Mouse (Mus musculus) MEL (cell line): ENCODE data around the gene Ncmap. TPM values are rescaled to one million over a fixed set of nuclear protein-coding genes. Genes with fewer than 3 reads are reported as not detected.

Experiments used
- DNase-seq: peaks from one replicate; pipeline ENCODE4 v3.0.0; 2011; ENCODE audit warnings: low read depth, low spot score
- H3K27ac ChIP-seq: 2 replicates; pipeline ENCODE4 v1.5.1; 2012; ENCODE audit warnings: low read depth, mild to moderate bottlenecking, control low read depth, low read length, moderate library complexity; ENCODE audit not compliant: control insufficient read depth
- H3K27me3 ChIP-seq, 2 experiments: fragments of 150-350 bp in 1 of 2; sonication (generic) in 1 of 2; 2 replicates each; pipeline ENCODE4 v1.6.1; 2012; ENCODE audit warnings: low read length in 2 of 2, mild to moderate bottlenecking in 2 of 2, improper control_type of control experiment in 1 of 2, moderate library complexity in 1 of 2; ENCODE audit not compliant: insufficient read depth in 2 of 2, control insufficient read depth in 1 of 2
- H3K36me3 ChIP-seq, 2 experiments: 2 replicates each; pipeline ENCODE4 v1.6.1; 2012 to 2014; ENCODE audit warnings: low read length in 2 of 2, improper control_type of control experiment in 1 of 2, inconsistent platforms in 1 of 2, mild to moderate bottlenecking in 1 of 2; ENCODE audit not compliant: insufficient read depth in 2 of 2, control insufficient read depth in 1 of 2
- H3K4me1 ChIP-seq, 2 experiments: fragments of 150-350 bp in 1 of 2; sonication (generic) in 1 of 2; 2 replicates each; pipeline ENCODE4 v1.6.1; 2012; ENCODE audit warnings: low read length in 2 of 2, improper control_type of control experiment in 1 of 2, mild to moderate bottlenecking in 1 of 2; ENCODE audit not compliant: insufficient read depth in 2 of 2, control insufficient read depth in 1 of 2
- H3K4me3 ChIP-seq, 2 experiments: fragments of 150-350 bp in 1 of 2; sonication (generic) in 1 of 2; 2 replicates each; pipeline ENCODE4 v1.5.1; 2012; ENCODE audit warnings: low read depth in 2 of 2, low read length in 2 of 2, mild to moderate bottlenecking in 2 of 2, moderate library complexity in 2 of 2, control low read depth in 1 of 2, improper control_type of control experiment in 1 of 2; ENCODE audit not compliant: control insufficient read depth in 1 of 2, insufficient read depth in 1 of 2
- H3K79me2 ChIP-seq: 2 replicates; pipeline ENCODE4 v1.6.1; 2012; ENCODE audit warnings: mild to moderate bottlenecking, low read length, moderate library complexity; ENCODE audit not compliant: control insufficient read depth, poor library complexity, insufficient read depth
- H3K9ac ChIP-seq: 2 replicates; pipeline ENCODE4 v1.6.1; 2012; ENCODE audit warnings: low read depth, mild to moderate bottlenecking, control low read depth, low read length, moderate library complexity; ENCODE audit not compliant: control insufficient read depth, poor library complexity, severe bottlenecking
- H3K9me3 ChIP-seq: fragments of 150-350 bp; sonication (generic); replicated peaks from 2 replicates; pipeline ENCODE4 v1.6.1; 2012; ENCODE audit warnings: mild to moderate bottlenecking, low read length, improper control_type of control experiment, moderate library complexity; ENCODE audit not compliant: insufficient read depth
- BHLHE40 ChIP-seq: IDR thresholded peaks from 2 replicates; pipeline ENCODE4 v1.6.1; 2012; ENCODE audit warnings: low read depth, mild to moderate bottlenecking, inconsistent platforms, low read length, improper control_type of control experiment, borderline replicate concordance
- CHD1 ChIP-seq: IDR thresholded peaks from 2 replicates; pipeline ENCODE4 v1.6.1; 2012; ENCODE audit warnings: low read depth, mild to moderate bottlenecking, inconsistent platforms, low read length, improper control_type of control experiment
- CTCF ChIP-seq, 3 experiments: IDR thresholded peaks in 2 of 3; conservative IDR thresholded peaks in 1 of 3; 2 replicates each; pipeline ENCODE4 v1.5.1; 2011 to 2012; ENCODE audit warnings: low read length in 3 of 3, low read depth in 2 of 3, mild to moderate bottlenecking in 2 of 3, improper control_type of control experiment in 1 of 3, inconsistent platforms in 1 of 3, mixed read lengths in 1 of 3, moderate library complexity in 1 of 3; ENCODE audit not compliant: control insufficient read depth in 1 of 3, insufficient read depth in 1 of 3, poor library complexity in 1 of 3, severe bottlenecking in 1 of 3
- E2F4 ChIP-seq: IDR thresholded peaks from 2 replicates; pipeline ENCODE4 v1.6.1; 2011; ENCODE audit warnings: low read depth, low read length, improper control_type of control experiment, borderline replicate concordance
- ELF1 ChIP-seq: IDR thresholded peaks from 2 replicates; pipeline ENCODE4 v1.6.1; 2014; ENCODE audit warnings: low read depth, mild to moderate bottlenecking, inconsistent platforms, low read length, improper control_type of control experiment, moderate library complexity
- ETS1 ChIP-seq: IDR thresholded peaks from 2 replicates; pipeline ENCODE4 v1.6.1; 2012; ENCODE audit warnings: low read depth, mild to moderate bottlenecking, inconsistent platforms, low read length, improper control_type of control experiment, moderate library complexity
- GATA1 ChIP-seq: IDR thresholded peaks from 2 replicates; pipeline ENCODE4 v1.6.1; 2011; ENCODE audit warnings: low read depth, low read length, improper control_type of control experiment
- JUND ChIP-seq: IDR thresholded peaks from 2 replicates; pipeline ENCODE4 v1.6.1; 2011; ENCODE audit warnings: low read depth, mild to moderate bottlenecking, improper control_type of control experiment, low read length
- MAFK ChIP-seq: IDR thresholded peaks from 2 replicates; pipeline ENCODE4 v1.6.1; 2011; ENCODE audit warnings: low read depth, mild to moderate bottlenecking, low read length, improper control_type of control experiment, borderline replicate concordance
- MAX ChIP-seq: IDR thresholded peaks from 2 replicates; pipeline ENCODE4 v1.6.1; 2011; ENCODE audit warnings: low read length, improper control_type of control experiment
- MAZ ChIP-seq: IDR thresholded peaks from 2 replicates; pipeline ENCODE4 v1.6.1; 2012; ENCODE audit warnings: low read depth, mild to moderate bottlenecking, inconsistent platforms, low read length, improper control_type of control experiment
- MEF2A ChIP-seq: IDR thresholded peaks from 2 replicates; pipeline ENCODE4 v1.6.1; 2014; ENCODE audit warnings: low read depth, mild to moderate bottlenecking, inconsistent platforms, low read length, improper control_type of control experiment; ENCODE audit not compliant: poor library complexity, insufficient replicate concordance, severe bottlenecking; ENCODE audit errors: extremely low read depth
- MXI1 ChIP-seq: IDR thresholded peaks from 2 replicates; pipeline ENCODE4 v1.6.1; 2011; ENCODE audit warnings: mild to moderate bottlenecking, low read depth, low read length, improper control_type of control experiment
- NRF1 ChIP-seq: IDR thresholded peaks from 2 replicates; pipeline ENCODE4 v1.6.1; 2014; ENCODE audit warnings: low read depth, mild to moderate bottlenecking, inconsistent platforms, low read length, improper control_type of control experiment, moderate library complexity; ENCODE audit not compliant: poor library complexity, insufficient read depth, severe bottlenecking
- POLR2AphosphoS2 ChIP-seq: IDR thresholded peaks from 2 replicates; pipeline ENCODE4 v1.6.1; 2011; ENCODE audit warnings: low read length, improper control_type of control experiment
- POLR2AphosphoS5 ChIP-seq: IDR thresholded peaks from 2 replicates; pipeline ENCODE4 v1.6.1; 2012; ENCODE audit warnings: low read depth, borderline replicate concordance, mild to moderate bottlenecking, inconsistent platforms, low read length, moderate library complexity, mixed read lengths
- RAD21 ChIP-seq: IDR thresholded peaks from 2 replicates; pipeline ENCODE4 v1.6.1; 2011; ENCODE audit warnings: mild to moderate bottlenecking, low read depth, low read length, improper control_type of control experiment
- RCOR1 ChIP-seq: IDR thresholded peaks from 2 replicates; pipeline ENCODE4 v1.6.1; 2012; ENCODE audit warnings: low read depth, mild to moderate bottlenecking, inconsistent platforms, low read length, improper control_type of control experiment
- SIN3A ChIP-seq: IDR thresholded peaks from 2 replicates; pipeline ENCODE4 v1.6.1; 2012; ENCODE audit warnings: low read length, improper control_type of control experiment, inconsistent platforms
- SMC3 ChIP-seq: IDR thresholded peaks from 2 replicates; pipeline ENCODE4 v1.6.1; 2011; ENCODE audit warnings: low read depth, low read length, improper control_type of control experiment
- TAL1 ChIP-seq: IDR thresholded peaks from 2 replicates; pipeline ENCODE4 v1.6.1; 2012; ENCODE audit warnings: mild to moderate bottlenecking, inconsistent platforms, low read length, moderate library complexity, mixed read lengths
- TBP ChIP-seq: IDR thresholded peaks from 2 replicates; pipeline ENCODE4 v1.8.0; 2011; ENCODE audit warnings: low read depth, low read length, improper control_type of control experiment
- TCF12 ChIP-seq: IDR thresholded peaks from 2 replicates; pipeline ENCODE4 v1.6.1; 2014; ENCODE audit warnings: low read depth, mild to moderate bottlenecking, inconsistent platforms, low read length, improper control_type of control experiment, moderate library complexity
- UBTF ChIP-seq: IDR thresholded peaks from 2 replicates; pipeline ENCODE4 v1.6.1; 2012; ENCODE audit warnings: low read depth, mild to moderate bottlenecking, inconsistent platforms, low read length, improper control_type of control experiment, moderate library complexity, borderline replicate concordance; ENCODE audit not compliant: insufficient read depth
- USF1 ChIP-seq: IDR thresholded peaks from 2 replicates; pipeline ENCODE4 v1.6.1; 2014; ENCODE audit warnings: low read depth, mild to moderate bottlenecking, inconsistent platforms, low read length, improper control_type of control experiment, moderate library complexity
- USF2 ChIP-seq, 2 experiments: IDR thresholded peaks; 2 replicates each; pipeline ENCODE4 v1.6.1; 2011 to 2012; ENCODE audit warnings: improper control_type of control experiment in 2 of 2, low read length in 2 of 2, borderline replicate concordance in 1 of 2, inconsistent platforms in 1 of 2, low read depth in 1 of 2, mild to moderate bottlenecking in 1 of 2; ENCODE audit not compliant: insufficient read depth in 1 of 2
- ZKSCAN1 ChIP-seq: IDR thresholded peaks from 2 replicates; pipeline ENCODE4 v1.6.1; 2012; ENCODE audit warnings: low read depth, mild to moderate bottlenecking, inconsistent platforms, low read length, improper control_type of control experiment, moderate library complexity
- ZMIZ1 ChIP-seq: IDR thresholded peaks from 2 replicates; pipeline ENCODE4 v1.6.1; 2012; ENCODE audit warnings: low read depth, mild to moderate bottlenecking, inconsistent platforms, low read length, improper control_type of control experiment, moderate library complexity
- ZNF384 ChIP-seq: IDR thresholded peaks from 2 replicates; pipeline ENCODE4 v1.6.1; 2012; ENCODE audit warnings: low read depth, mild to moderate bottlenecking, inconsistent platforms, low read length, improper control_type of control experiment
- polyA plus RNA-seq, 2 experiments: library from polyadenylated mRNA; stranded (reverse) in 1 of 2; unstranded in 1 of 2; fragments of >175 nt in 1 of 2; fragments of >200 nt in 1 of 2; gene quantifications; 2 replicates each; pipeline versions ENCODE4 v1.2.1 to v1.2.4; 2012; ENCODE audit warnings: low replicate concordance in 2 of 2, low read depth in 1 of 2; ENCODE audit not compliant: insufficient read length in 2 of 2, insufficient read depth in 1 of 2, missing spikeins in 1 of 2
- total RNA-seq: library from RNA; depleted of rRNA; stranded (reverse); fragments of 300-350 nt; gene quantifications from 2 replicates; pipeline ENCODE4 v1.2.3, GENCODE M21; 2012

Ncmap gene
- total and polyA plus RNA-seq, 3 experiments, result 0.08 to 0.22 TPM; not detected in 1

GRCm38 (mm10) chr4:135361722-135362121 is 36.3 kb downstream of the Ncmap start:
- DNase-seq, result no peak
- no peaks in the 10 kb centered on the region for H3K36me3 ChIP-seq
- no peak overlapping the region for H3K27ac ChIP-seq
- H3K79me2 ChIP-seq, result no peaks in the 10 kb centered on the region
- H3K9ac ChIP-seq, result no peak overlapping the region
- H3K9me3 ChIP-seq, result no peaks in the 10 kb centered on the region
- no peak for TF ChIP-seq MEF2A
- no peak for TF ChIP-seq CHD1
- no peak for TF ChIP-seq RCOR1
- no peak for TF ChIP-seq JUND
- TF ChIP-seq, all 39 proteins: peak for 0
- Histone ChIP-seq H3K4me1 (0 out of 4 replicates have a peak, but pooled peaks cover 0 to 4% of the 10 kb centered on the region in 2 experiments), H3K27me3 (no peaks in the 10 kb centered on the region; a peak in 2 of 4 replicates), H3K4me3 (no peak overlapping the region)

- no peak for TF ChIP-seq USF2 (IDR thresholded peaks at IDR 0.05; ENCODE audit: borderline replicate concordance in 1 of 2, insufficient read depth in 1 of 2, low read depth in 1 of 2, low read length in 2 of 2)
- no peak for TF ChIP-seq TCF12
- no peak for TF ChIP-seq TBP
- no peak for TF ChIP-seq GATA1
- no peak for TF ChIP-seq MEF2A
- no peak for TF ChIP-seq ETS1
- TF ChIP-seq CTCF (IDR thresholded peaks at IDR 0.05 in 2 of 3, conservative IDR thresholded peaks at IDR 0.05 in 1 of 3; ENCODE audit: control insufficient read depth in 1 of 3, insufficient read depth in 1 of 3, low read depth in 2 of 3, low read length in 3 of 3, poor library complexity in 1 of 3, severe bottlenecking in 1 of 3), result peak; percentile 58 to 74 (median 65)
- TF ChIP-seq TAL1, result no peak
- TF ChIP-seq MAX, result no peak
- no peak for TF ChIP-seq ZKSCAN1
- TF ChIP-seq UBTF, result no peak
- no peak for TF ChIP-seq BHLHE40
- no peak for TF ChIP-seq MAFK
- TF ChIP-seq E2F4, result no peak
- TF ChIP-seq ELF1, result no peak
- no peak for TF ChIP-seq POLR2AphosphoS2
- no peak for TF ChIP-seq MXI1
- 0 out of 2 replicates have a peak, but pooled peaks have one; percentile 17 for TF ChIP-seq SIN3A
- TF ChIP-seq RCOR1, result no peak
- no peak for TF ChIP-seq USF1
- 0 out of 2 replicates have a peak, but pooled peaks have one; percentile 31 for TF ChIP-seq NRF1
- peak; percentile 53 for TF ChIP-seq SMC3
- TF ChIP-seq POLR2AphosphoS5, result no peak
- TF ChIP-seq MAZ, result 0 out of 2 replicates have a peak, but pooled peaks have one; percentile 60
- TF ChIP-seq ZMIZ1, result no peak
- TF ChIP-seq CHD1, result no peak
- no peak for TF ChIP-seq JUND
- TF ChIP-seq ZNF384, result peak; percentile 96
- peak; percentile 62 for TF ChIP-seq RAD21
- peak; percentile 81 for DNase-seq
Observed at GRCm38 (mm10) chr4:135358736-135359135, 39.3 kb downstream of the Ncmap start.

More at GRCm38 (mm10) chr4:135358736-135359135, 39.3 kb downstream of the Ncmap start:
- Histone ChIP-seq H3K36me3 (peaks cover 0 to 7% of the 10 kb centered on the region in 2 experiments; a peak in 2 of 4 replicates), H3K27ac (no peak overlapping the region), H3K9ac (peak overlapping the region; percentile 14; the same call in 1 of the 2 replicates), H3K9me3 (no peaks in the 10 kb centered on the region), H3K4me1 (peaks cover 0 to 11% of the 10 kb centered on the region in 2 experiments; a peak in 2 of 4 replicates), H3K4me3 (no peak overlapping the region), H3K79me2 (peaks cover 1% of the 10 kb centered on the region; the same call in 1 of the 2 replicates), H3K27me3 (no peaks in the 10 kb centered on the region)
